Mouse (Mus musculus): ENCODE results near the gene Strn3.
"Not testable (repeated sequence)": the region's sequence is repeated elsewhere in the genome, so short reads cannot be mapped to it uniquely, and the experiment has no call there.

Gene Strn3

GRCm38 (mm10) chr12:51606138-51606537 lies 85.6 kb downstream of the Strn3 start:
- DNase-seq = no peak

GRCm38 (mm10) chr12:51603306-51603705 lies 88.4 kb downstream of the Strn3 start:
- DNase-seq = no peak

- no peak for DNase-seq
These were observed 97.6 kb downstream of the Strn3 start for GRCm38 (mm10) chr12:51594030-51594470.

DNA sequence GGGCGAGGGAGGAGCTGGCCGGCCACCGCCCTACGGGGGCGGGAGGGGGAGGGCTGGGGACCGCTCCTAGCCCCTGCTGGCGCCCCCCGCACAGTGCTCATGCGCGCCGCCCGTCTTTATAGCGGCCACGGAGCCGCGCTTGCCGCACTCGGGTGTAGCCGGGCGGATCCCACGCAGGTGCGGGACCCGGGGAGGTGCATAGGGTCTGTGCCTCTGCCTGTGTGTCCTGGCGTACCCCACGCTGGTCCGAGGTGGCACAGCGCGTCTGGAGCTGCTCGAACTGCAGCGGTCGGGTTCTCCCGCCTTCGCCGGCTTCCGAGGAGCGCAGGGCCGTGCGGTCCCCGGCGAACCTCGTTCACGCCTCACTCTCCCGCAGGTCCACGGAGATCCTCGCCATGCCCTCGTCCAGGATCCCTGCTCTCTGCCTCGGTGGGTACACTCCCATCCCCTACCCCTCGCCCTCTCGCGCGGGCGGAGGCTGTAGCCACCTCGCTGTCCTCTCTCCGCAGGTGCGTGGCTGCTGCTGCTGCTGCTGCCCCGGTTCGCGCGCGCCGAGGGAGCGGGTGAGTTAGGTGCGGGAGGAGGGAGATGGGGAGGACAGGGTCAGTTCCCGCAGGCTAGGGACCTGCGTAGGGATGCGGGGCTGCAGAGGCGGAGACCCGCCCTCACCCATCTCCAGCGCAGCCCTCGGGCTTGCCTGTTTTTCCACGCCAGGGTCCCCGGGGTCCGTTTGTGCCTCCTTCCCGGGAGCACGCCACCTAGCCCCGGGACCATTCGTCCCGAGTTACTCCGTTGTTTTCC lies 98.3 kb downstream of the Strn3 start, which contains the start of gene Coch:
TSS of gene Coch (plus strand) at position 113 of the 801 bp plus-strand sequence.
- DNase-seq = peak in 1 of 2 experiments; percentile 34

GRCm38 (mm10) chr12:51592888-51593228 lies 98.8 kb downstream of the Strn3 start:
- peak in 1 of 2 experiments; percentile 21 for DNase-seq

GRCm38 (mm10) chr12:51591921-51592320 lies 99.8 kb downstream of the Strn3 start:
- DNase-seq = no peak

- no peak for DNase-seq
These were observed 102.4 kb downstream of the Strn3 start for GRCm38 (mm10) chr12:51589263-51589662.

DNA sequence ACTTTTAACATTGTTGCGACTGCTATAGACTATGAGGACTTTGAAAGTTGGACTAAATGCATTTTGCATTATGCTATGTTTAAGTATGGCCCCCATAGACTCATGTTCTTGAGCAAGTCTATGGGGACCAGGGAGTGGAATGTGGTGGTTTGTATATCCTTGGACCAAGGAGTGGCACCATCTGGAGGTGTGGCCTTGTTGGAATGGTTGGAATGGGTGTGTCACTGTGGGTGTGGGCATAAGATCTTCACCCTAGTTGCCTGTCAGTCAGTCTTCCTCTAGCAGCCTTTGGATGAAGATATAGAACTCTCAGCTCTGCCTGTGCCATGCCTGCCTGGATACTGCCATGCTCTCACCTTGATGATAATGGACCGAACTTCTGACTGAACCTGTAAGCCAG lies 113.9 kb downstream of the Strn3 start:
- DNase-seq = not testable (repeated sequence)

DNA sequence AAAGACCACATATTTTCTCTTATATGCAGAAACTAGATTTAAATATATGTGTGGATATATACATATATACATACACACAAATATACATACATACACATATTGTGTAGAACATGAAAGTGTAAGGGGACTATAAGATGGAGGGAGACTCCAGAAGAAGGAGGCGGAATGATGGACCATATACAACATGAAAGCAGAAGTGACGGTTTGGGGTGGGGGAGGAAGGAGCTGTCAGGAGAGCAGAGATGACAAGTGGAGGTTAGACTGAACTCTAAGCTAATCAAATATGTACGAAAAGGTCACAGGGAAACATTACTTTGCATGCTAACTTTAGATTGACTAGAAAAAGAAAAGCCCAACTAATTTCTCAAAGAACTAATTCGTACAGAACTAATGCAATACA lies 119.0 kb downstream of the Strn3 start:
- no peak for DNase-seq

GRCm38 (mm10) chr12:51569944-51570343 lies 121.8 kb downstream of the Strn3 start:
- DNase-seq = peak in 1 of 2 experiments; percentile 7

GRCm38 (mm10) chr12:51569472-51569871 lies 122.2 kb downstream of the Strn3 start:
- no peak for DNase-seq

DNA sequence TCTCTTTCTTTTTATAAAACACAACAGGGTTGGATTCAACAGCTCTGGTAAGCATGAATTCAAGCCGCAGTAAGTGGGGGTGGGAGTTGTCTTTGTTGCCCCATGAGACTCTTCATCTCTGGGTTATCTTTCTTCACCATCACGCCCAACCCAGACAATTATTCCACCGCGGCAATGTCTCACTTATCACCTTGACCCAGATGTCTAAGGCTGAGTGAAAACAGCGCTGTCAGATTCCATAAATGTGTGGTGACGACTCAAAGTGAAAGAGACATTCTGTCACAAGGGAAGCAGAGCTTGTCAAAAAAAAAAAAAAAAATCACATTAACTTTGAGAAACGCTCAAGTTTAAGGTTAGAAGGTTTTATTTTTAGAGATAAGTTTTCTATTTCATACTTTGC lies 124.5 kb downstream of the Strn3 start:
- DNase-seq = no peak

- no peak for DNase-seq
These were observed 130.3 kb downstream of the Strn3 start for GRCm38 (mm10) chr12:51561416-51561815.

All from kidney, postnatal 36 days (tissue).